Mouse (Mus musculus): ENCODE data around the gene Atp2c1.

GRCm38 (mm10) chr9:105553629-105554438 is 26.7 kb upstream of the Atp2c1 start:
- TF ChIP-seq CTCF (IDR thresholded peaks at IDR 0.05; ENCODE audit: control insufficient read depth, insufficient read depth, insufficient replicate concordance, low read depth, low read length) (no peak), POLR2A (IDR thresholded peaks at IDR 0.05; ENCODE audit: control insufficient read depth, low read depth, low read length) (no peak)
